Comparison of ENCODE assay signal across 18 mouse cellular contexts in genomic region chr2:80014161-80014560, GRCm38 (mm10).
"Had no signal": no experiment of that assay in that cellular context is flagged by ENCODE, and none has a peak within 500 bp of the region (broad histone marks: within the 10 kb centered on the region; RNA-seq: fewer than 3 reads in every experiment).

No protein-coding gene starts in this region.

- ATAC-seq: liver, postnatal 0 days; lung, postnatal 0 days; midbrain, embryonic 13.5 days; midbrain, embryonic 15.5 days had no signal

- H3K27ac ChIP-seq: macrophage; midbrain, embryonic 13.5 days; midbrain, embryonic 15.5 days; neural tube, embryonic 12.5 days; stomach, postnatal 0 days had no signal

- H3K4me1 ChIP-seq: midbrain, embryonic 13.5 days; midbrain, embryonic 15.5 days; neural tube, embryonic 12.5 days; stomach, embryonic 15.5 days had no signal

- H3K4me3 ChIP-seq: lung, embryonic 15.5 days; megakaryocyte, embryonic 14.5 days; midbrain, embryonic 13.5 days; midbrain, embryonic 15.5 days; neural tube, embryonic 12.5 days; stomach, embryonic 15.5 days had no signal

- H3K9me3 ChIP-seq: lung, embryonic 15.5 days; megakaryocyte, embryonic 14.5 days; midbrain, embryonic 13.5 days; midbrain, embryonic 15.5 days; neural tube, embryonic 12.5 days; stomach, embryonic 15.5 days had no signal

- H3K4me2 ChIP-seq: lung, embryonic 15.5 days; midbrain, embryonic 11.5 days; midbrain, embryonic 13.5 days; midbrain, embryonic 15.5 days; neural tube, embryonic 12.5 days; stomach, embryonic 15.5 days had no signal

- DNase-seq: liver, postnatal 0 days; lung, adult 2 months; lung, postnatal 14 days; lung, postnatal 36 days; right cerebral cortex, postnatal 25 days; thymus, adult 2 months; thymus, postnatal 25 days; thymus, postnatal 4 days had no signal

- H3K9ac ChIP-seq: liver, postnatal 0 days; lung, embryonic 15.5 days; midbrain, embryonic 13.5 days; midbrain, embryonic 15.5 days; neural tube, embryonic 12.5 days; stomach, embryonic 15.5 days had no signal

- H3K36me3 ChIP-seq: lung, embryonic 15.5 days; midbrain, embryonic 13.5 days; midbrain, embryonic 15.5 days; neural tube, embryonic 12.5 days; stomach, embryonic 15.5 days had no signal

- H3K27me3 ChIP-seq: lung, embryonic 15.5 days; megakaryocyte, embryonic 14.5 days; midbrain, embryonic 13.5 days; midbrain, embryonic 15.5 days; neural tube, embryonic 12.5 days; stomach, embryonic 15.5 days had no signal
